Mouse (Mus musculus) erythroblast, adult 5-6 weeks (primary cell): ENCODE measurements around the gene Arl5c. TPM values are rescaled to one million over a fixed set of nuclear protein-coding genes. Genes with fewer than 3 reads are reported as not detected.
"Not testable (repeated sequence)": the region's sequence is repeated elsewhere in the genome, so short reads cannot be mapped to it uniquely, and the experiment has no call there.

Source experiments
- ATAC-seq: replicated peaks from 2 replicates; pipeline ENCODE4 v1.8.0; 2016; ENCODE audit warnings: moderate number of reproducible peaks, mild to moderate bottlenecking, moderate TSS enrichment, inconsistent platforms; ENCODE audit not compliant: poor library complexity, low FRiP score, severe bottlenecking
- total RNA-seq, 2 experiments: library from RNA; stranded (forward) in 1 of 2; stranded (reverse) in 1 of 2; fragments of 150-400 nt in 1 of 2; fragments of 200-764, 138-1000 nt in 1 of 2; gene quantifications; 2 replicates each; pipeline versions ENCODE4 v1.2.3 to v1.2.4; 2015 to 2017; ENCODE audit warnings: low replicate concordance in 2 of 2

The Arl5c gene
- total RNA-seq, 2 experiments from 2014 or later, result 0.96 to 2.6 TPM

DNA sequence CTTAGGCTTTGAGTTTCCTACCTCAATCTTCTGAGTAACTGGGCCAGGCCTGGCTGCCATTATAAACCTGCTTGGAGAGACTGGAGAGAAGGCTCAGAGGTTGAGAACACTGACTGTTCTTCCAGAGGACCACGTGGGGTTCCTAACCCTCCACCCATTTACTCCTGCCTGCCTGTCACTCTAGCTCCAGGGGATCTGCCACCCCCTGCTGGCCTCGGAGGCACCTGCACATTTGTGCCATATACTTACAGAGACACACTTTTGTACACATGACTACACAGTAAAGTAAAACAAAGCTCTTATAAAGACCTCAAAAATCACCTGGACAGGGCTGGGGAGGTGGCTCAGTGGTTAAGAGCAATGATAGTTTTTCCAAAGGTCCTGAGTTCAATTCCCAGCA lies 23.5 kb downstream of the Arl5c start:
- no peak for ATAC-seq

DNA sequence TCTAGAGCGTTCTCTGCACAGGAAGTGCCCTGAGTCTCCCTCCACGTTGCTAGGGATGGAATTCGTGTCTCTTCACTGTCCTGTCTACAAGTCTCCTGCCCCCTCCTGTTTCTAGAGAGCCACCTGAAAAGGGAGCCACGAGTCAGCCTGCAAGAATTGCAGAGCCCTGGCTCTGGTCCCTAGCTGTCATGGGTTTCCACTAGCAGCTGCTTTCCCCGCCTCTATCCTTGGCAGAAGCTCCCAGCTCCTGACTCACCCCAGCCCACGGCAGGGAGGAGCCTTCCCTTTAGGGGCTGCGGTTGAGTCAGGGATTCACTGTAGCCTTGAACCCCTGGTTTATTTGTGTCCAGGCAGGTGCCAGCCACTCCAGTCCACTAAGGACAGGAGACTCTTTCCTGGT lies 24.7 kb downstream of the Arl5c start:
- ATAC-seq, result no peak

DNA sequence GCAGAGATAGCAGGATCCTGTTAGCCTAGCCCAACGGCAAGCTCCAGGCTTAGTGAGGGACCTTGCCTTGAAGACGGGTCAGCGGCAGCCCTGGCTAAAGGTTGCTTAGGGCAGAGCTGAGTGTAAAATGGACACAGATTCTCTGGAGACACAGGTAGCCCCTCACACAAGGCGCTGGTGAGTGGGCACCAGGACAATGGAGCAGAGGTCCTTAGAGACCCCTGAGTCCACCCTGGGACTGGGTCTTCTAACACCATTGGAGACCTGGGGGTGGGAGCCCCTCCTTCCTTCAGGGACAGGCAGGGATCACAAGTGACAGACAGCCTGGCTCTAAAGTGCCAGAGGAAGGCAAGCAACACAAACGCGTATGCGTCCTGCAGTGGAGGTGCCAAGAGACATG lies 25.2 kb downstream of the Arl5c start:
- ATAC-seq, result no peak

DNA sequence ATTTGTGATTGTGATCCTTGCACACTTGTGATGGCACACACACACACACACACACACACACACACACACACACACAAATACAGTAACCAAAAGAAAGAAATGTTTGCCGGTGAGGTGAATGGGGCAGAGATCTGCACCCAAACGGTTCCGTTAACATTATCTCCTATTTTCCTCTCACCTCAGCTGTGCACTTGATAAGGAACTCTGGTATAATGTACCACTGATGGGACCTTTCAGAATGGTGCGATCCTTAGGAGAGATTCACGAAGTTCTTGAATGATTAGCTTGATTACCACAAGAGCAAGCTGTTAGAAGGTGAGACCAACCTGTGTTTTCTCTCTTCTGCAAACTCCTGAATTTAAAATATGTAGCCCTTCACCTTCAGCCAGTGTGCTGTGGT lies 27.6 kb downstream of the Arl5c start:
- ATAC-seq, result no peak

DNA sequence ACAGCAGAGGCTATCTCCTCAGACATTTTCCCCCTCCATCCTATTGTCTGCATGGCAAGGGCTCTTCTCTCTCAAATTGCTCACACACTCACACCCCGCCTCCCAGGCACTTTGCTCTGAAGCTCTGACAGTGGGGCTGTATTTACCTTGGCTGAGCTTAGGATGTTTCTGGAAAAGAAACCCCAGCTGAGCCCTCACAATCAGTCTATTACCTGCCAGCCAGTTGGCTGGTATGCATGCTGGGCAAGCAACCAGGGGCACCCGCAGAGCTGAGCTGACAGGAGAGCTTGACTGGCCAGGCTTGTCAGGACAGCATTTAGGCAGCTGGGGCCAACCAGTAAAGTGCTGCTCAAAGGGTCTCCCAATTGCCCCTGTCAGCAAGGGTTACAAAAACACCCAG lies 28.9 kb downstream of the Arl5c start:
- ATAC-seq, result no peak

DNA sequence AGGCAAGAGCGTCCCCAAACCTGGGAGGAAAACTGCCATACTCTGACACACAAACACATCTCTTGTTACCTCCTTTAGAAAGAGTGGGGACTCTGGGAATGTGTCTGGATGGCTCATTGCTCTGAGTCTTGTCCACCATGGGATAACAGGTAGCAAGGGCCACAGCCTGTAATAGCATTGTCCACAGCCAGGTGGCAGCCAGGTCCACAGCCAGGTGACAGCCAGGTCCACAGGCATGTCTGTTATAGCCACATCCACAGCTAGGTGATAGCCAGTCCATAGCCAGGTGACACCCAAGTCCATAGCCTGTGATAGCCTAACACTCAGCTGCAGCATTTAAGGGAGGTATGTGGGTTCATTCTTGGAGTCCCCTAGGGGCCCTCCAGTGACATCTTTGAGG lies 35.1 kb downstream of the Arl5c start:
- ATAC-seq, result peak; percentile 33; the same call in 1 of the 2 replicates

DNA sequence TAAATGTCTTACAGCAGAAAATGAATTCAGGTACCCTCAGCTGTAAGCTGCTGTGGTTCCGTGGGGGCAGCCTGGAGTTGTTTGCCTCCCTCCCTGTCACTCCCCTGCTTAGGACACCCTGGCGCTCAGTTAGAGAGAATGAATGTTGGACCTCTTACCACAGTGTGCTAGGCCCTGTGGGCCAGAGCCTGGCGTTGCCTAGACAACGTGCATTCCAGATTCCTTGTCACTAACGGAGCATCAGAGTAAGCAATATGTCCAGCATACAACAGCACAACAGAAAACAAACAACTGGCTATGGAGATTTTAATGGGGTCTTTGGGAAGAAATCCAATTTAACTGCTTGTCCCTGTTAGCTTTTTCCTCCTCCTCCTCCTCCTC lies 36.7 kb downstream of the Arl5c start:
- ATAC-seq, result no peak

DNA sequence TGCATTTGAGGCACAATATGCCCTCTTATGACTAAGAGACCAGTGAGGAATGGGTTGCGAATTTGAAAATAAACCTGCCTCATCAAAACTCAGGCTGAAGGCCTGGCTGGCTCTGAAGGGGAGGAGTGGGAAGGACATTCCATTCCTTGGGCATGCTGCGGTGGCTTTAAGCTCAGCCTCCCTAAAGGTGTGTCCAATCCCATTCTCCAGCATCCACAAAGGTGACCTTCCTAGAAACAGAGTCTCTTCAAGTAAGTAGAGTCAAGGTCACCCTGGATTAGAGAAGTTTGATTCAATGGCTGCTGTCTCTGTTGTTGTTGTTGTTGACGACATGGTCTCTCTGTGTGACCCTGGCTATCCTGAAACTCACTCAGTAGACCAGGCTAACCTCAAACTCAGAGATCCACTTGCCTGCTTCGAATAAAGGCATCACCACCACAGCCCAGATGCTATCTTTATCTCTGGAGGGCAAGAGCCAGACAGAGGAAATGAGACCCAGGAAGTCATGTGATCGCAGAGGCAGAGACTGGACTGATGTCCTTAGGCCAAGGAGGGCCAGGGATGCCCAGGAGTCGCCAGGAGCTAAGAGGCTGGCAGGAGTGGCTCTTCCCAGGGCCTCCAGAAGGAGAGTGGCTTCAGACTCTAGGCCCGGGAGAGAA lies 37.2 kb downstream of the Arl5c start:
- no peak for ATAC-seq

DNA sequence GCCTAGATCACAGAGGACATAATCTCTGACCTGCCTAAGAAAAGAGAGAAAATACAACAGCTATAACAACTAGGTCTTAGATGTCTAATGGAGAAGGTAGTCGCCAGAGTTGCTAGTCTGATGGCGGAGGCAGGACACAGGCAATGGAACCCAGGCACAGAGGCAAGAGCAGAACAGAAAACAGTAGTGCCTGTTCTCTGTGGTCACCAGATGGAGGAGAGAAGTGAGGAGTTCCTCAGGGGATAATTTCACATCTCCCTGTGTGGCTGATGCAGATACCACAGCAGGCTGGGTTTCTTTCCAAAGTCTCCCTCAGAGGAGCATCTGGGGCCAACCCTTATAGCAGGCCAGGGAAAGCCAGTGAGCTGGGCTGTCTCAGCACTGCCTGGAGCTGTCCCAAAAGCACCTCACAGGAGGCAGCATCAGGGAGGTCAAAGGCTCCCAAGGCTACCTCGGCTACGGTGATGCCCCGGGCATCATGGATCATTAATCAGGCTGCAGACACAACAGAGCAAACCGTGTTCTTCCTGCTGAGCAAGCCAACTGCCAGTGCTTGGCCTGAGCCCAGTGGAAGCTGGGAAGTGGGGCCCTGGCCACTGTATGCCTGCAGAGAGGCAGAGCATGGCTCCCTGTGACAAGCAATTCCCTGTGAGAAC lies 38.9 kb downstream of the Arl5c start:
- ATAC-seq, result no peak

DNA sequence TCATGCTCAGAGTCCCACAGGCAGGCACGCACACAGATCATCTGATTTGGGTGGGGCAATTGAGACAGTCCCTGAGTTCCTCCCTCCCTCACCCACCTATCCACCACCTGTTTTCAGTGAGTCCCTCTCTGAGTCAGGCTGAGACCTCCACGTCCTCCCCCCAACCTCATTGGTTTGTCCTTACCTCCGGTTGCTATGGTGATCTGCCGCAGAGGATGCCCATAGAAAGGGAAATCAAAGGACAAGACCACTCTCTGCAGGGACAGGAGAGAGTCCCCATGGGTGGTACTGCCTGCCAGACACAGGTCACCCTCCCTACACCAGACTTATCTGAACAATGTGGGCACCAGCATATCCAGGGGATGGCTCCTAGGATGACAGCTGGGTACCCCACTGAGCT lies 40.1 kb downstream of the Arl5c start:
- no peak for ATAC-seq

DNA sequence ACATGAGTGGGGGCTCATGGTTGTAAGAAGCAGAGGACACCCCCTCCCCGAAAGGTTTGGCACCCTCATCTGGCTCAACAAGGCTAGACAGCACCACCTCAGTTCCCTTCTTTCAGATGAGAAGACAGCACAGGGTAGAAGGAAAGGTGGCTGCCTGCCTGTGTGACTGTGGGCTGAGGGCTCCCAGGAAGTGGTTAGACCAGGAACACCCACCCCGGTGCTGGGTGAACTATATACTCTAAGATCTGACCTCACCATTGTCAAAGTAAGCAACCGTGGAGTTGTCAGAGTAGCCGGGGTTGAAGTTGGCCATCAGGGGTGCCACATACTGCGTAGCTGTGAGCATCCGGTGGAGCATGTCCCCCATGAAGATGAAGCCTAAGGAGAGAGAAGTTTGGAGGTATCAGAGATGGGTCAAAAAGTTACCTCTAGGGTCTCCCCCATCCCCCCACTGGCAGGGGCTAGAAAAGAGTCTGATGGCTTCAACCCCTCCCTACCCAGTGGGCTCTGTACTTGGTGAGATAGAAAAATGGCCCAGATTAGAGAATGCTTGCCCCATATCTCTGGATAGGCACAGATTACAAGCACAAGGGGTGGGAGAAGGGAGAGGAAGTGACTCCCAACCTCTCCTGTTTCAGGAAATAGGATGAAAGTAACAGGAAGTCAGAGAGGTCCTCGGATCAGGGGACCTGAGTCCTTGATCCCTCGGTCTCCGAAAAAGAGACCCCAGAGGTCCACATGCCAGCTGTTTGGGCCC lies 40.7 kb downstream of the Arl5c start:
- no peak for ATAC-seq

DNA sequence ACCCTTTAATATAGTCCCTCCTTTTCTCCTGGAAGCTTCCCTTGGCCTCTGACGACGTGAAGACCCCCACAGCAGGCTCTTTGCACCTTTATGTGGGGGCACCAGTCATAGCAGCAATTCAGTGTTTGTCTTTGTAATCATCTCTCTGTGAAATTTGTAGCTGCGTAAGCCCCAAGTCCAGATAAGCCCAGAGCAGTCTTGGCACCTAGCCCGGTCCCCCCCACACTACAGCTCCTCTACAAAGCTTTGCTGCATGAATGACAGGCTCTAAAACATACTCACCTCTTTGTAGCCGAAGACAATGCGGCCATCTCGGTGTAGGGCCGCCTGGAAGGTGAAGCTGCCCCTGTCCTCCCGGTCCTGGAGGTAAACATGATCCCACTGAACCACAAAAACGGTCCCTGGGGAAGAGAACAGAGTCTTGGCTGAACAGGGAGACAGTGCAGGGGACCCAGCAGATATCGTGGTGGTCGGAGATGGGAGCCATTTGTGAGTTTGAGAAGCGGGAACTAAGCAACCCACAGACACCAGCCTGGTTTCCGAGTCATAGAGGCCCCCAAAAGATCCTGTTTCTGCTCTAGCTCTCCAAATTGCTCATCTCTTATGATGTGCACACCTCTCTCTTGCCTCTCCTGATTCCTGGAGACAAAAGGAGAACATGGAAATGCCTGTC lies 41.4 kb downstream of the Arl5c start:
- no peak for ATAC-seq

DNA sequence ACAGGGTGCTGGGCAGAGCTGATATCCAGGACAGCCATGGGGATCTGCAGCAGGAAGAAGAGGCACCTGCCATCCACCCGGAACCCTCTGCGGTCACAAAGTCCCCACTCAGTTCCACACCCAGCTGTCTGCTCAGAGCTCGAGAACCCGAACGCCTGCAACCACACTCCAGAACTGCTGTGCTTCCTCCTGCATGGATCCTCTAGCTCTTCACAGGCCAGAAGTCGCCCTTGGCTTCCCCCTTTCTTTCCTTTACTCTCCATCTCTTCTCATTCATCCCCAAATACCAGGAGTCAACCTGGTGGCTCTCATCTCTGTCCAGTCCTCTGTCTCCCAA lies 42.1 kb downstream of the Arl5c start:
- ATAC-seq, result no peak

DNA sequence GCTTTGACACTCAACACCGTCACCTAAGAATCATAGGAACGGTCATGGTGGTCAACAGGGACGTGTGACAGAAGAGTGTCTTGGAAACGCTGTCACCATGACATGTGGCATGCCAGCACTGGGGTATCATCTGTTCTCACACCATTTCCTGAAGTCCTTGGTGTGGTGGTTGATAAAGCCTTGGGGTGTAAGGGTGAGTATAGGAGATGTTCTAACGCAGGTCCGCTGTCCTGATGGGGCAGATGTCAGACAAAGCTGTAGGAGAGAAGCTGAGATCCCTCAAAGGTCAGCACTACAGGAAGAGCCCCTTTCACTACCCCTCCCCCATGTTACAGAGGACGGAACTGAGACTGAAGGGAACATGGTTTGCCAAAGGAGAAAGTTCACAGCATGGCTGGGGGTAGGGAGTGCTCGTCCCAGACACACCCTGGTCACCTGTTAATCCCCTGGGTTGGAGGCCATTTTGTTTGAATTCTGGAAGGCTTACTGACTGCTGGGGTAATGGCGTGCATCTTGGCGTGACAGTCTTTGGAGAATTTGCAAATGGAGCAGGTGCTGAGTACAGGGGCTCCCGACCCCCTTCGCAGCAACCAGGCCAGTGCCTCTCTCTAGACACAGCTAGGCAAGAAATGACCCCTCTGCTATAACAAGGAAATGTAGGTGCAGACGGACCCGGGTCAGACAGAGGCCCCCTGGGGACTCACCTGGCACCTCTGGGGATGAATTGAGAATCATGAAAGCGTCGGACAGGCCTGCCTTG lies 42.6 kb downstream of the Arl5c start:
- no peak for ATAC-seq

DNA sequence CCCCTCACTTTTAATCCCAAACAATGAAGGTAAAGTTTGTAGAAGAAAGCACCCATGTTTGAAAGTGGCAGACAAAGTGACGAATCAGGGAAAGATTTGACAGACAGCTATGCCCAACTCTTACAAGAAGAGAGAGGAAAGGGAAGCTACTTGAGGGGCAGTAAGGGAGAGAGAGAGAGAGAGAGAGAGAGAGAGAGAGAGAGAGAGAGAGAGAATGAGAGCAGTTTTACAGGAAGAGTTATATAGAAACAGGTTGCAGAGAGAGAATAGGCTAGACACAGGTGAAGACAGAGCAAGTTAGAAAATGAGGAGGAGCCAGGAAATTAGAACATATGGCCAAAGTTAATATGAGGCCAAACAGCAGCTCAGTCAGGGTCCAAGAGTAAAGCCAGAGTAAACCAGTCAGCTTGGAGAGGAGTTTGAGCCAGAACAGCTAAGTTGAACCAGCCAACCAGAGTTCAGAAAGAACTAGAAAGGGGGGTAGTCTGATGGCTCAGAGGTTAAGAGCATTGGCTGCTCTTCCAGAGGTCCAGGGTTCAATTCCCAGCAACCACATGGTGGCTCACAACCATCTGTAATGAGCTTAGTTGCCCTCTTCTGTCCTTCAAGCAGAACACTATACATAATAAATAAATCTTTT lies 43.5 kb downstream of the Arl5c start:
- ATAC-seq, result no peak

DNA sequence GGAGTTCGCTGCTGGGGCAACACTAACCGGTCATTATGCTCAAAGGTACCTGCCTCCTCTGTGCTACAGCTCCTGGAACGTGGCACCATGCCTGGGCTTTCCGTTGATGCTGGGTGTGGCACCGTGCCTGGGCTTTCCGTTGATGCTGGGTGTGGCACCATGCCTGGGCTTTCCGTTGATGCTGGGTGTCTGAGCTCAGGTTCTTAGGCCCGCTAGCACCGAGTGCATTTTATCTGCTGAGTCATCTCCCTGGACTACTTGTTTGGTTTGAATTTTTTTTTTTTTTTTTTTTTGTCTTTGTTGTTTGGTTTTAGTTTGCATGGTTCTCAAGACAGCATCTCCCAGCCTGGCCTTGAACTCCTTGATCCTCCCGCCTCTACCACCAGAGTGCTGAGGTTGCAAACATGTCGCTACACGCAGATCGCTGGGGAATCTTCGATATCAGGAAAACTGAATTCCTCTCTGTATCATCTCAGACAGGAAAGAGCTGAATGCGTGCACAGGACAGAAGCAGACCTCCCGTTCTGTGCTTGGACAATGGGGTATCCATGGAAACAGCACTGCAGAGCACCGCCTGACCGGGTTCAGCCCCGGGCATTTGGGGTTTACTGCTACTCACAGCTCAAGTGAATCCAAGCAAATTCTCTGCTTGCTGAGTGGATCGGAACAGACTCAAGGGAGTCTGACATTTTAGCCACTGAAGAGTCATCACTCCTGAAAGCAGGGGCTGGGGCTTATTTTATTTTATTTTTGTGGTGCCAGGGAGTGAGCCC lies 46.1 kb downstream of the Arl5c start:
- peak; percentile 94 for ATAC-seq

DNA sequence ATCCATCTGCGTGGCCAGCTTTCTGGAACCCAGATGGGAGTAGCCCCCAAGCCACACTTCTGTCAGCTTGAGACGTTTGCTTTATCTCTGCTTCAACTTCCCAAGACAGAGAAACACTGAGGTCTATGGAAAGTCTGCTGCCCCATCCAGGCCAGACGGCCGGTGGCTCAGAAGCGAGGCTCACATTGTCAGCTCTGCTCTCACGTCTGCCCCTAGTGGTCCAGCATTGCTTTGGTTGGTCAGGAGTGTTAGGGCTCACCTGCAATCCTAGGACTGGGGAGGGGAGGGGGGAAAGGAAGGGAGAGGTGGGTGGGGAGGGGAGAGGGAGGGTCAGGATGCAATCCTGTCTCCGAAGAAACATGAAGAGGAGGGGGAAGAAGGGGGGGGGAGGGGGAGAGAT lies 48.6 kb downstream of the Arl5c start:
- ATAC-seq, result 0 out of 2 replicates have a peak, but pooled peaks have one; percentile 39

DNA sequence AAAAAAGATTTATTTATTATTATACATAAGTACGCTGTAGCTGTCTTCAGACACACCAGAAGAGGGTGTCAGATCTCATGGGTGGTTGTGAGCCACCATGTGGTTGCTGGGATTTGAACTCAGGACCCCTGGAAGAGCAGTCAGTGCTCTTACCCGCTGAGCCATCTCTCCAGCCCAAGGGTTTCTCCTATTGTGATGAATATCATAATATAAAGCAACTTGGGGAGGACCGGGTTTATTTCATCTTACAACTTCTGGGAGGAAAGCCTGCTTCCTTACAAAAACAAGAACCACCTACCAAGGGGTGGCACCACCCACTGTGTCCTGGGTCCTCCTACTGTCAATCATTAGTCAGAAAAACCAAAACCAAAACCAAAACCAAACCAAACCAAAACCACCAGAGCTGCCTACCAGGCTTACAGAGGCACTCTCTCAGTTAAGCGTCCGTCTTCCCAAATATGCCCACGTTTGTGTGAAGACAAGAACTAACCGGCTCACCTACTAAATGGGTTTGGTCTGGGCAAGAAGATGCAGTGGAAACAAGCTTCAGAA lies 50.2 kb downstream of the Arl5c start:
- ATAC-seq, result not testable (repeated sequence)

DNA sequence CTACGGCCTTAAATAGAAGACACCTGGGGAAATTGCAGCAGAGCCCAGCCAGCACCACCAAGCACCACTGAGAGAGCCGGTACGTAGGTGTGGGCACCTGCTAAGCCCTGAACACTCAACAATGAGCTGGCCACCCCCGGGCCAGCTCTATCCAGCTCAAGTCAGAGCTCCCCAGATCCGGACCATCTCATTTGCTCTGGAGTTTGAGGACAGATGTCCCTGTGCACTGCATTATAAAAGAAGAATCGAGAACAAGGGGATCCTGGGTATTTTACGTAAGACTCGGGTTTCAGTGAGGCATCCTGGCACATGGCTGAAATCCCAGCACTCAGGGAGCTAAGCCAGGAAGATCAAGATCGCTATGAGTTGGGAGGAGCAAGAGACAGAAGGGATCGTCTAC lies 51.0 kb downstream of the Arl5c start:
- ATAC-seq, result no peak
